Mouse (Mus musculus) limb, embryonic 10.5 days (tissue): Measurements from ENCODE around the gene Ccn5. TPM values are rescaled to one million over a fixed set of nuclear protein-coding genes. Genes with fewer than 3 reads are reported as not detected.

Source experiments
- DNase-seq: peaks from one replicate; pipeline ENCODE4 v3.0.0-alpha.2; 2017; ENCODE audit warnings: low spot score
- H3K27ac ChIP-seq: fragments of 300-500 bp; sonication (generic); 2 replicates; pipeline ENCODE4 v1.5.1; 2016; ENCODE audit warnings: mild to moderate bottlenecking
- H3K27me3 ChIP-seq: fragments of 300-500 bp; sonication (generic); 2 replicates; pipeline ENCODE4 v1.6.1; 2016; ENCODE audit warnings: low read depth, mild to moderate bottlenecking; ENCODE audit not compliant: poor library complexity, severe bottlenecking
- H3K36me3 ChIP-seq: fragments of 300-500 bp; sonication (generic); 2 replicates; pipeline ENCODE4 v1.6.1; 2016; ENCODE audit warnings: mild to moderate bottlenecking, moderate library complexity
- H3K4me1 ChIP-seq: fragments of 300-500 bp; sonication (generic); 2 replicates; pipeline ENCODE4 v1.6.1; 2016
- H3K4me3 ChIP-seq: fragments of 300-500 bp; sonication (generic); 2 replicates; pipeline ENCODE4 v1.5.1; 2016; ENCODE audit warnings: mild to moderate bottlenecking, moderate library complexity
- H3K9me3 ChIP-seq: fragments of 300-500 bp; sonication (generic); replicated peaks from 2 replicates; pipeline ENCODE4 v1.6.1; 2016; ENCODE audit warnings: mild to moderate bottlenecking
- WGBS: fragments of 180-500 bp; shearing (Covaris S2); methylation state at CpG from one replicate; pipeline ENCODE4 v1.1.7; 2016; 5-methylcytosine and 5-hydroxymethylcytosine counted together
- polyA plus RNA-seq: library from polyadenylated mRNA; unstranded; fragments of >200 nt; fragmentation: Nextera tagmentation; extraction: Ambion mirVana; gene quantifications from 2 replicates; pipeline ENCODE4 v1.2.1, GENCODE M21; 2016

Ccn5 gene
- polyA plus RNA-seq, 1 experiment from 2014 or later, result 0.61 TPM

- H3K4me3 ChIP-seq, result no peak overlapping the region
- no peaks in the 10 kb centered on the region for H3K4me1 ChIP-seq
- H3K27ac ChIP-seq, result no peak overlapping the region
- H3K36me3 ChIP-seq, result no peaks in the 10 kb centered on the region
- H3K27me3 ChIP-seq, result no peaks in the 10 kb centered on the region
- no peaks in the 10 kb centered on the region for H3K9me3 ChIP-seq
- no peak for DNase-seq
- WGBS, result 75% methylated on average over 7 of the region's 7 CpGs
Measured at GRCm38 (mm10) chr2:163809704-163810103, 11.0 kb upstream of the Ccn5 start.

- Histone ChIP-seq H3K4me3 (no peak overlapping the region), H3K27me3 (no peaks in the 10 kb centered on the region), H3K4me1 (peaks cover 9% of the 10 kb centered on the region), H3K36me3 (no peaks in the 10 kb centered on the region), H3K9me3 (no peaks in the 10 kb centered on the region), H3K27ac (no peak overlapping the region)
- WGBS, result 81% methylated on average over 5 of the region's 5 CpGs
- DNase-seq, result no peak
Measured at GRCm38 (mm10) chr2:163813077-163813476, 7.6 kb upstream of the Ccn5 start.

GRCm38 (mm10) chr2:163814739-163815465 is 5.8 kb upstream of the Ccn5 start:
- Histone ChIP-seq H3K36me3 (no peaks in the 10 kb centered on the region), H3K4me1 (peaks cover 9% of the 10 kb centered on the region), H3K27me3 (no peaks in the 10 kb centered on the region), H3K4me3 (no peak overlapping the region), H3K27ac (no peak overlapping the region), H3K9me3 (no peaks in the 10 kb centered on the region)
- WGBS, result 92% methylated on average over 9 of the region's 9 CpGs
- no peak for DNase-seq

- Histone ChIP-seq H3K4me3 (peak overlapping the region; percentile 29; the same call in 1 of the 2 replicates), H3K36me3 (no peaks in the 10 kb centered on the region), H3K4me1 (peaks cover 11% of the 10 kb centered on the region)
Measured at GRCm38 (mm10) chr2:163823248-163823647, 2.6 kb downstream of the Ccn5 start.

GRCm38 (mm10) chr2:163823771-163824170 is 3.1 kb downstream of the Ccn5 start:
- H3K27ac ChIP-seq, result peak overlapping the region; percentile 56
- H3K36me3 ChIP-seq, result no peaks in the 10 kb centered on the region
- H3K9me3 ChIP-seq, result no peaks in the 10 kb centered on the region
- peak overlapping the region; percentile 29; the same call in 1 of the 2 replicates for H3K4me3 ChIP-seq
- no peaks in the 10 kb centered on the region for H3K27me3 ChIP-seq
- peaks cover 11% of the 10 kb centered on the region for H3K4me1 ChIP-seq
- DNase-seq, result peak; percentile 68
- 17% methylated on average over 11 of the region's 11 CpGs for WGBS

More at GRCm38 (mm10) chr2:163823248-163823647, 2.6 kb downstream of the Ccn5 start:
- Histone ChIP-seq H3K27ac (peak overlapping the region; percentile 56), H3K27me3 (no peaks in the 10 kb centered on the region), H3K9me3 (no peaks in the 10 kb centered on the region)
- 10% methylated on average over 4 of the region's 4 CpGs for WGBS
- DNase-seq, result peak; percentile 82

- H3K4me3 ChIP-seq, result no peak overlapping the region
- no peaks in the 10 kb centered on the region for H3K36me3 ChIP-seq
- no peak for DNase-seq
- no peaks in the 10 kb centered on the region for H3K9me3 ChIP-seq
- H3K4me1 ChIP-seq, result peaks cover 11% of the 10 kb centered on the region
- H3K27me3 ChIP-seq, result no peaks in the 10 kb centered on the region
- 79% methylated on average over 1 of the region's 1 CpGs for WGBS
- H3K27ac ChIP-seq, result no peak overlapping the region
Measured at GRCm38 (mm10) chr2:163825861-163826260, 5.2 kb downstream of the Ccn5 start.

GRCm38 (mm10) chr2:163826494-163826893 is 5.8 kb downstream of the Ccn5 start:
- DNase-seq, result no peak
- H3K4me3 ChIP-seq, result no peak overlapping the region
- peaks cover 11% of the 10 kb centered on the region for H3K4me1 ChIP-seq
- H3K36me3 ChIP-seq, result no peaks in the 10 kb centered on the region
- no peaks in the 10 kb centered on the region for H3K9me3 ChIP-seq
- H3K27me3 ChIP-seq, result no peaks in the 10 kb centered on the region
- no peak overlapping the region for H3K27ac ChIP-seq
- 88% methylated on average over 5 of the region's 5 CpGs for WGBS

GRCm38 (mm10) chr2:163831163-163831562 is 10.5 kb downstream of the Ccn5 start:
- no peak overlapping the region for H3K4me3 ChIP-seq
- no peak overlapping the region for H3K27ac ChIP-seq
- H3K36me3 ChIP-seq, result no peaks in the 10 kb centered on the region
- DNase-seq, result no peak
- WGBS, result 73% methylated on average over 1 of the region's 1 CpGs
- no peaks in the 10 kb centered on the region for H3K27me3 ChIP-seq
- no peaks in the 10 kb centered on the region for H3K9me3 ChIP-seq
- no peaks in the 10 kb centered on the region for H3K4me1 ChIP-seq

- Histone ChIP-seq H3K4me1 (no peaks in the 10 kb centered on the region), H3K27ac (no peak overlapping the region), H3K4me3 (no peak overlapping the region), H3K9me3 (no peaks in the 10 kb centered on the region), H3K27me3 (0 out of 2 replicates have a peak, but pooled peaks cover 6% of the 10 kb centered on the region), H3K36me3 (no peaks in the 10 kb centered on the region)
- peak; percentile 81 for DNase-seq
- 30% methylated on average over 9 of the region's 9 CpGs for WGBS
Measured at GRCm38 (mm10) chr2:163838043-163838442, 17.4 kb downstream of the Ccn5 start.

GRCm38 (mm10) chr2:163839519-163839918 is 18.9 kb downstream of the Ccn5 start:
- WGBS, result 80% methylated on average over 6 of the region's 6 CpGs
- H3K27me3 ChIP-seq, result 0 out of 2 replicates have a peak, but pooled peaks cover 6% of the 10 kb centered on the region
- no peak overlapping the region for H3K27ac ChIP-seq
- H3K9me3 ChIP-seq, result no peaks in the 10 kb centered on the region
- H3K36me3 ChIP-seq, result no peaks in the 10 kb centered on the region
- H3K4me1 ChIP-seq, result no peaks in the 10 kb centered on the region
- no peak for DNase-seq
- no peak overlapping the region for H3K4me3 ChIP-seq

- WGBS, result 80% methylated on average over 4 of the region's 4 CpGs
- Histone ChIP-seq H3K4me3 (no peak overlapping the region), H3K27ac (no peak overlapping the region), H3K36me3 (no peaks in the 10 kb centered on the region), H3K27me3 (0 out of 2 replicates have a peak, but pooled peaks cover 6% of the 10 kb centered on the region), H3K9me3 (no peaks in the 10 kb centered on the region), H3K4me1 (no peaks in the 10 kb centered on the region)
- DNase-seq, result no peak
Measured at GRCm38 (mm10) chr2:163842043-163842442, 21.4 kb downstream of the Ccn5 start.

- peaks cover 14% of the 10 kb centered on the region for H3K4me1 ChIP-seq
- peak within 1 kb of the TSS; percentile 33 for H3K4me3 ChIP-seq
- WGBS, result 3% methylated on average over 38 of the region's 38 CpGs
- H3K36me3 ChIP-seq, result no peaks in the 10 kb centered on the region
- H3K27me3 ChIP-seq, result peaks cover 93% of the 10 kb centered on the region
- H3K27ac ChIP-seq, result no peak within 1 kb of the TSS
- DNase-seq, result peak; percentile 50
- no peaks in the 10 kb centered on the region for H3K9me3 ChIP-seq
Measured at GRCm38 (mm10) chr2:163853461-163853901, 32.8 kb downstream of the Ccn5 start, which contains the start of gene Kcnk15. TSS of gene Kcnk15 (plus strand) at chr2:163853651.

- Histone ChIP-seq H3K27ac (no peak overlapping the region), H3K27me3 (peaks cover 100% of the 10 kb centered on the region), H3K4me1 (peaks cover 16% of the 10 kb centered on the region), H3K36me3 (no peaks in the 10 kb centered on the region), H3K4me3 (no peak overlapping the region), H3K9me3 (no peaks in the 10 kb centered on the region)
- WGBS, result 77% methylated on average over 6 of the region's 6 CpGs
- DNase-seq, result no peak
Measured at GRCm38 (mm10) chr2:163857233-163857632, 36.6 kb downstream of the Ccn5 start.
